Mouse (Mus musculus): ENCODE measurements around the gene Pex10.

DNA sequence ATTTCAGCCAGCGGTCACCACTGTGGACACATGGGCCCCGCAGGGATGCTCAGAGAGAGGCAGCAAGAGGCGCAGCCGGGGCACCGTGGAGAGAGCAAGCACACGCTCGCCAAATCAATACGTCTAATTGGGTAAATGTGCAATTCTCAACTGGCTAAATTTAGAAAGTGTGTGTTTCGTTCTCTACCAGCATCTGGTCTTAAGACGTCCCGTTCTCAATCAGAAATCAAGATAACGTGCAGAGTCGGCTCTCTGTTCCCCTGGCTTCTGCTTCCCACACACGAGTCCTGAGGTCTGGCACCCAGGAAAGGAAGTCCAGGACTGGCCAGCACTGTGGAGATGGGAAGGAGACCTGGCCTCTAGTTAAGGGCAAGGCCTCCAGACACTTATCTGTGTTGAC lies 20.2 kb upstream of the Pex10 start:
- TF ChIP-seq GATA1 (IDR thresholded peaks at IDR 0.05; ENCODE audit: borderline replicate concordance, low read length): no peak
- no peak for TF ChIP-seq FLI1 (IDR thresholded peaks at IDR 0.05; ENCODE audit: low read length)
